17 mouse cellular contexts compared by ENCODE assay signal in the genomic region with DNA sequence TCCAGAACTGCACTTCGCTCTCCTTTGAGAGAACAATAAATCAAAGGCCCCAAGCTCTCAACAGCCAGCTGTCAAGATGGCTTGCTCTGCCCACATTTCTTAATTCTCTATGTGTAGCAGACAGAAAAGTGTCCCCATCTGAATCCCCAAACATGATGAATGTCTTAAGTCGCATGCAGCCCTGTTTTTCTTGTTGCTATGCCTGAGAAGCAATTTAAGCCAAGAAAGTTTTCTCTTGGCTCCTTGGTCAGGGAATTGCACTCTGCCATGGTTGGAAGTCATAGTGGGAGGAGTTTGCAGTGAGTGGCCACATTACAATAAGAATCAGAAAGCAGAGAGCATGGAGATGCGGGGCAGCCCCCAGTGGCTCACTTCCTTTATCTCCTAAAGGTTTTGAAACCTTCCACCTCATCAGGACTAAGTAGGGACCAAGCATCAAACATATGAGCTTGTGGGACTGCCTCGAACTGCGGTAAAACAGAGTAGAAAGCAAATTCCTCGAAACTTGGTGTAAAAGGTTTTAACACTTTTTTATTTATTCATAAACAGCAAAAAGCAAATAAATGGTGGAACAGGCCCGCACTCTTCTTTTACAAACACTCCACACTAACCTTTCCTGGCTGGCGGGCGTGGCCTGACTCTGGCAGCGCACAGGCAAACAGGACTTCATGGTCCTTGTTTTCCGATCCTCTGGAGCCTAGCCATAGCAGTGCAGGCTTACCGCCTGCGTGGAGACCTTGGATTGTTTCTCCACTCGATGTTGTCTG.
DNase-seq lines count a peak whose midpoint lies in the region; ATAC-seq and TF ChIP-seq lines count a peak whose summit lies in the region.
"Had no signal": no experiment of that assay in that cellular context is flagged by ENCODE, and none has a peak within 500 bp of the region (broad histone marks: within the 10 kb centered on the region; RNA-seq: fewer than 3 reads in every experiment).

No protein-coding gene starts in this region.

- H3K4me2 ChIP-seq in hindbrain, embryonic 14.5 days (replicated peaks), result no peak overlapping the region
- no peak overlapping the region for H3K4me2 ChIP-seq in embryonic facial prominence, embryonic 14.5 days (ENCODE audit: low read depth, low read length)
- H3K4me2 ChIP-seq in stomach, postnatal 0 days (replicated peaks; ENCODE audit: low read depth), result no peak overlapping the region
- H3K4me2 ChIP-seq: intestine, embryonic 15.5 days; liver, embryonic 15.5 days; neural tube, embryonic 15.5 days had no signal

- no peak for TF ChIP-seq EP300 in stomach, postnatal 0 days (optimal IDR thresholded peaks at IDR 0.05)

- no peak overlapping the region for H3K9ac ChIP-seq in hindbrain, embryonic 14.5 days
- no peak overlapping the region for H3K9ac ChIP-seq in embryonic facial prominence, embryonic 14.5 days (ENCODE audit: low read depth, low read length)
- no peak overlapping the region for H3K9ac ChIP-seq in stomach, postnatal 0 days (ENCODE audit: low read length)
- H3K9ac ChIP-seq: intestine, embryonic 15.5 days; liver, embryonic 15.5 days; neural tube, embryonic 15.5 days had no signal

- no peak for DNase-seq in hindbrain, embryonic 10.5 days (ENCODE audit: low spot score)
- DNase-seq in hindbrain, embryonic 14.5 days (ENCODE audit: low spot score), result no peak
- peak; percentile 35 for DNase-seq in ovary, postnatal 36 days (ENCODE audit: low spot score)
- DNase-seq in ovary, adult 18-20 months (ENCODE audit: low spot score), result no peak
- no peak for DNase-seq in embryonic facial prominence, embryonic 14.5 days (ENCODE audit: low spot score)
- DNase-seq in stomach, postnatal 0 days (ENCODE audit: low spot score), result peak; percentile 28
- no peak for DNase-seq in cerebellum, postnatal 14 days
- no peak for DNase-seq in kidney, postnatal 36 days
- DNase-seq: cerebellum, adult 2 months; embryo, embryonic 11 days; thymus, postnatal 25 days had no signal

- peaks cover 28% of the 10 kb centered on the region for H3K4me1 ChIP-seq in hindbrain, embryonic 10.5 days (replicated peaks)
- peaks cover 7% of the 10 kb centered on the region for H3K4me1 ChIP-seq in hindbrain, embryonic 14.5 days (replicated peaks; ENCODE audit: control insufficient read depth, insufficient read depth, low read length)
- no peaks in the 10 kb centered on the region for H3K4me1 ChIP-seq in embryonic facial prominence, embryonic 14.5 days (ENCODE audit: control insufficient read depth, insufficient read depth, low read length)
- no peaks in the 10 kb centered on the region for H3K4me1 ChIP-seq in stomach, postnatal 0 days (replicated peaks; ENCODE audit: control insufficient read depth, insufficient read depth)

- H3K4me3 ChIP-seq in hindbrain, embryonic 10.5 days, result no peak overlapping the region
- H3K4me3 ChIP-seq in hindbrain, embryonic 14.5 days (replicated peaks; ENCODE audit: low read length), result no peak overlapping the region
- no peak overlapping the region for H3K4me3 ChIP-seq in embryonic facial prominence, embryonic 14.5 days (ENCODE audit: low read depth, low read length)
- H3K4me3 ChIP-seq in stomach, postnatal 0 days (ENCODE audit: low read depth, low read length), result no peak overlapping the region
- H3K4me3 ChIP-seq: intestine, embryonic 15.5 days; layer of hippocampus, adult 2 months; liver, embryonic 15.5 days; neural tube, embryonic 15.5 days had no signal

- no peaks in the 10 kb centered on the region for H3K27me3 ChIP-seq in hindbrain, embryonic 10.5 days (ENCODE audit: insufficient read depth, poor library complexity, severe bottlenecking)
- H3K27me3 ChIP-seq in hindbrain, embryonic 14.5 days (ENCODE audit: control insufficient read depth, insufficient read depth, low read length), result no peaks in the 10 kb centered on the region
- H3K27me3 ChIP-seq in embryonic facial prominence, embryonic 14.5 days (replicated peaks; ENCODE audit: control insufficient read depth, insufficient read depth, low read length), result no peaks in the 10 kb centered on the region
- H3K27me3 ChIP-seq in stomach, postnatal 0 days (ENCODE audit: control insufficient read depth, insufficient read depth, low read length), result no peaks in the 10 kb centered on the region
- H3K27me3 ChIP-seq: intestine, embryonic 15.5 days; liver, embryonic 15.5 days; neural tube, embryonic 15.5 days had no signal

- H3K36me3 ChIP-seq in hindbrain, embryonic 10.5 days, result no peaks in the 10 kb centered on the region
- no peaks in the 10 kb centered on the region for H3K36me3 ChIP-seq in hindbrain, embryonic 14.5 days (replicated peaks; ENCODE audit: control insufficient read depth, insufficient read depth)
- no peaks in the 10 kb centered on the region for H3K36me3 ChIP-seq in embryonic facial prominence, embryonic 14.5 days (ENCODE audit: control insufficient read depth, insufficient read depth, low read length)
- no peaks in the 10 kb centered on the region for H3K36me3 ChIP-seq in stomach, postnatal 0 days (ENCODE audit: control insufficient read depth, insufficient read depth, low read length)
- H3K36me3 ChIP-seq: intestine, embryonic 15.5 days; liver, embryonic 15.5 days; neural tube, embryonic 15.5 days had no signal

- 52% methylated on average over 14 of the region's 14 CpGs for WGBS in hindbrain, embryonic 10.5 days
- WGBS in hindbrain, embryonic 14.5 days, result 52% methylated on average over 14 of the region's 14 CpGs
- 56% methylated on average over 14 of the region's 14 CpGs for WGBS in embryonic facial prominence, embryonic 14.5 days
- 60% methylated on average over 14 of the region's 14 CpGs for WGBS in stomach, postnatal 0 days

- H3K27ac ChIP-seq in hindbrain, embryonic 10.5 days, result peak overlapping the region; percentile 69
- no peak overlapping the region for H3K27ac ChIP-seq in hindbrain, embryonic 14.5 days
- no peak overlapping the region for H3K27ac ChIP-seq in embryonic facial prominence, embryonic 14.5 days (replicated peaks; ENCODE audit: low read depth, low read length)
- H3K27ac ChIP-seq in stomach, postnatal 0 days (replicated peaks), result no peak overlapping the region
- H3K27ac ChIP-seq: intestine, embryonic 15.5 days; layer of hippocampus, adult 2 months; liver, embryonic 15.5 days; neural tube, embryonic 15.5 days had no signal

- ATAC-seq in hindbrain, embryonic 14.5 days (ENCODE audit: low FRiP score), result no peak
- ATAC-seq in embryonic facial prominence, embryonic 14.5 days (ENCODE audit: low read depth), result 0 out of 2 replicates have a peak, but pooled peaks have one; percentile 23
- no peak for ATAC-seq in stomach, postnatal 0 days (ENCODE audit: low FRiP score, low TSS enrichment)
- ATAC-seq: activated CD4-positive, CD25-positive, alpha-beta regulatory T cell, adult 4 months; forebrain, embryonic 16.5 days; intestine, embryonic 15.5 days had no signal

- no peak for TF ChIP-seq CTCF in stomach, postnatal 0 days (IDR thresholded peaks at IDR 0.05; ENCODE audit: low read depth)

- no peaks in the 10 kb centered on the region for H3K9me3 ChIP-seq in hindbrain, embryonic 10.5 days
- H3K9me3 ChIP-seq in hindbrain, embryonic 14.5 days (ENCODE audit: control insufficient read depth, low read length), result no peaks in the 10 kb centered on the region
- H3K9me3 ChIP-seq in embryonic facial prominence, embryonic 14.5 days (ENCODE audit: control insufficient read depth, low read length), result no peaks in the 10 kb centered on the region
- H3K9me3 ChIP-seq in stomach, postnatal 0 days (ENCODE audit: control insufficient read depth, low read length), result no peaks in the 10 kb centered on the region
- H3K9me3 ChIP-seq: intestine, embryonic 15.5 days; liver, embryonic 15.5 days; neural tube, embryonic 15.5 days had no signal

Comparison
In these comparisons a context has a peak if more than half of its experiments do, and no peak if none do; other contexts are left out.
1. DNase-seq: peak in ovary, postnatal 36 days (single experiment) and stomach, postnatal 0 days (single experiment); none in hindbrain, embryonic 10.5 days (single experiment), hindbrain, embryonic 14.5 days (single experiment), ovary, adult 18-20 months (single experiment), embryonic facial prominence, embryonic 14.5 days (single experiment), cerebellum, postnatal 14 days (0 of 2) and kidney, postnatal 36 days (0 of 2).